Mouse (Mus musculus) E14TG2a.4 (cell line): ENCODE measurements around the gene Lcorl.

Experiments used
- CTCF ChIP-seq: conservative IDR thresholded peaks from 2 replicates; pipeline ENCODE4 v1.5.1; 2014; ENCODE audit warnings: low read length
- NANOG ChIP-seq: IDR thresholded peaks from 2 replicates; pipeline ENCODE4 v1.6.1; 2014; ENCODE audit warnings: borderline replicate concordance, low read length, mixed read lengths
- POU5F1 ChIP-seq: IDR thresholded peaks from 2 replicates; pipeline ENCODE4 v1.6.1; 2014; ENCODE audit warnings: low read length, borderline replicate concordance

GRCm38 (mm10) chr5:45675032-45675431, 182.4 kb downstream of the Lcorl start:
- no peak for TF ChIP-seq CTCF
- TF ChIP-seq POU5F1 = no peak
- no peak for TF ChIP-seq NANOG
